Mouse (Mus musculus): ENCODE results near the gene Lzic. TPM values are rescaled to one million over a fixed set of nuclear protein-coding genes. Genes with fewer than 3 reads are reported as not detected.

The Lzic gene
- total and polyA plus RNA-seq, 3 experiments: 8.3 to 54.8 (median 21.7) TPM

DNA sequence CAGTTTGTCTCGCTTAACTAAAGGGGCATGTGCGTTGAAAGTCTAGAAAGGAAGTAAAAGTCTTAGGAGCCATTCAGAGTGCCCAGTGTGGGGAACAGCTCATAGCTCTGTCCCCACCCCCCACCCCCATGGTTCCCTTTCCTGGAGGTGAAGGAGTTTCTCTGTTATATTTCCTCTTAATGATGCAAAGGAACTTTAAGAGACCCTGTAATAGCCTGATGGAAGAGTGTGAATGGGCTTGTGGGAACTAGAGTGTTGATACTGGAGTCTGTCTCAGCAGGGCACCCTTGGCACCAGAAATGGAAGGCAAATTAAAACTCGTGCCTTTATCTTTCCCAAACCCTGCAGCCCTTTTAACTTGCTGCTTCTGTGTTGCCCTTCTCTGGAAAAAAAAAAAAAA is 19.8 kb downstream of the Lzic start:
- Histone ChIP-seq H3K27me3 (ENCODE audit: insufficient read depth, low read length) (no peaks in the 10 kb centered on the region), H3K4me3 (ENCODE audit: low read depth, low read length) (no peak overlapping the region), H3K4me1 (ENCODE audit: insufficient read depth, low read depth, low read length) (no peaks in the 10 kb centered on the region), H3K36me3 (replicated peaks) (peaks cover 25% of the 10 kb centered on the region), H3K9me3 (replicated peaks) (no peaks in the 10 kb centered on the region)
- TF ChIP-seq GATA2 (IDR thresholded peaks at IDR 0.05; ENCODE audit: borderline replicate concordance, low read depth, low read length) (no peak), TAL1 (conservative IDR thresholded peaks at IDR 0.05; ENCODE audit: low read depth, low read length) (no peak), GATA1 (IDR thresholded peaks at IDR 0.05; ENCODE audit: borderline replicate concordance, low read length) (no peak), CTCF (IDR thresholded peaks at IDR 0.05; ENCODE audit: low read depth, low read length) (no peak), POLR2AphosphoS5 (IDR thresholded peaks at IDR 0.05; ENCODE audit: insufficient replicate concordance, low read depth, low read length) (no peak)
- DNase-seq (ENCODE audit: low spot score) (no peak), ATAC-seq (ENCODE audit: extremely low read depth, insufficient number of reproducible peaks, low FRiP score, poor library complexity, severe bottlenecking) (no peak)

DNA sequence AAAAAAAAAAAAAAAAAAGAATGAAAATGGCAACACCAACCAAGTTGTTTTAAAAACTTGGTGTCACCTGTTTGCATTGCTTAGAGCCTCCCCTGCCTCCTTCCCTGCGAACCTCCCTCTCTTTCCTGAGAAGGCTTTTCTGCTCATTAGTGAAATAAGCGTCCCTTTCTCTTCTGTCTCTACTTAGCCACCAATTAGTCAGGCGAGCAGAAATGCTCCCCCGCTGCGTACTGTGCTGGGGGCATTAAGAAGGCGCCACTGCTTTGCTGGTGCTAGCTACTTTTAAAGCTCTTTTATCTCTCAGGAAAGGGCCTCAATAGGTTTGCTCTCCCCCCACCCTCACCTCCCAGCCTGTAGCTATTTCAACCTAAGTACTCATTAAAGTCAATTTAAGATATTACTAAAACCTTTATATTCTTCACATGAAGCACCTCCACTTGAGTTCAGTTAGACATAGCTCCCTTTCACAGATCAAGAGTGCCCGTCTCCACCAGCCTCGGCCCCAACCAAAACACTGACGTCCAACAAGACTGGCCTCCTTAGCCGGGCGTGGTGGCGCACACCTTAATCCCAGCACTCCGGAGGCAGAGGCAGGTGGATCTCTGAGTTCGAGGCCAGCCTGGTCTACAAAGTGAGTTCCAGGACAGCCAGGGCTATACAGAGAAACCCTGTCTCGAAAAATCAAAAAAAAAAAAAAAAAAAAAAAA is 20.4 kb downstream of the Lzic start:
- ATAC-seq (ENCODE audit: extremely low read depth, insufficient number of reproducible peaks, low FRiP score, poor library complexity, severe bottlenecking): no peak
- TF ChIP-seq CTCF (IDR thresholded peaks at IDR 0.05; ENCODE audit: low read depth, low read length) (no peak), TAL1 (conservative IDR thresholded peaks at IDR 0.05; ENCODE audit: low read depth, low read length) (no peak), POLR2AphosphoS5 (IDR thresholded peaks at IDR 0.05; ENCODE audit: insufficient replicate concordance, low read depth, low read length) (no peak)
- DNase-seq (ENCODE audit: low spot score): no peak
- Histone ChIP-seq H3K4me1 (ENCODE audit: insufficient read depth, low read depth, low read length) (no peaks in the 10 kb centered on the region), H3K4me3 (ENCODE audit: low read depth, low read length) (no peak overlapping the region), H3K9me3 (replicated peaks) (no peaks in the 10 kb centered on the region), H3K27me3 (ENCODE audit: insufficient read depth, low read length) (no peaks in the 10 kb centered on the region), H3K36me3 (replicated peaks) (peaks cover 19% of the 10 kb centered on the region)

DNA sequence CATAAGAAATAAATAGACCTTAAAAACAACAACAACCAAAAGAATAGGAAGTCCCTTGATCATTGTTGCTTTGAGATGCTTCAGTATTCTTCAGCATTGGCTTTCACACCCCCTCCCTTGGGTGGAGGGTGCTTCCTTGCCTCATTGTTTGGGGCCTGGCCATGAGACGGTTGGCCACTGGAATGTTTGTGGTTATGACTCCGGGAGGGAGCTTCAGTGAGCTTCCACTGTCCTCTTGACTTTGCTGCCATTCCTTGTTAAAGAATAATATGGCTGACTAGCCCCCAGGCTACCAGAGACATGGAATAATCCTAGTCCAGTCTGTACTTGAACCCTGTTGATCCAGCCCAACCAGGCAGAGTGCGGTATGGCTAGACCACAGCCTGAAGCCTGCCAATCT is 21.9 kb downstream of the Lzic start:
- ATAC-seq (ENCODE audit: extremely low read depth, insufficient number of reproducible peaks, low FRiP score, poor library complexity, severe bottlenecking) (no peak), DNase-seq (ENCODE audit: low spot score) (no peak)
- Histone ChIP-seq H3K9me3 (replicated peaks) (no peaks in the 10 kb centered on the region), H3K36me3 (replicated peaks) (peaks cover 9% of the 10 kb centered on the region), H3K4me3 (ENCODE audit: low read depth, low read length) (no peak overlapping the region), H3K4me1 (ENCODE audit: insufficient read depth, low read depth, low read length) (no peaks in the 10 kb centered on the region), H3K27me3 (ENCODE audit: insufficient read depth, low read length) (0 out of 2 replicates have a peak, but pooled peaks cover 1% of the 10 kb centered on the region)
- TF ChIP-seq GATA2 (IDR thresholded peaks at IDR 0.05; ENCODE audit: borderline replicate concordance, low read depth, low read length) (no peak), POLR2AphosphoS5 (IDR thresholded peaks at IDR 0.05; ENCODE audit: insufficient replicate concordance, low read depth, low read length) (no peak), GATA1 (IDR thresholded peaks at IDR 0.05; ENCODE audit: borderline replicate concordance, low read length) (no peak), TAL1 (conservative IDR thresholded peaks at IDR 0.05; ENCODE audit: low read depth, low read length) (no peak), CTCF (IDR thresholded peaks at IDR 0.05; ENCODE audit: low read depth, low read length) (no peak)

- no peaks in the 10 kb centered on the region for H3K36me3 ChIP-seq (replicated peaks)
- H3K4me3 ChIP-seq (ENCODE audit: low read depth, low read length): no peak overlapping the region
- DNase-seq (ENCODE audit: low spot score) (no peak), ATAC-seq (ENCODE audit: extremely low read depth, insufficient number of reproducible peaks, low FRiP score, poor library complexity, severe bottlenecking) (no peak)
- no peaks in the 10 kb centered on the region for H3K4me1 ChIP-seq (ENCODE audit: insufficient read depth, low read depth, low read length)
- H3K9me3 ChIP-seq (replicated peaks): no peaks in the 10 kb centered on the region
- 0 out of 2 replicates have a peak, but pooled peaks cover 3% of the 10 kb centered on the region for H3K27me3 ChIP-seq (ENCODE audit: insufficient read depth, low read length)
- no peak for TF ChIP-seq TAL1 (conservative IDR thresholded peaks at IDR 0.05; ENCODE audit: low read depth, low read length)
- no peak for TF ChIP-seq POLR2AphosphoS5 (IDR thresholded peaks at IDR 0.05; ENCODE audit: insufficient replicate concordance, low read depth, low read length)
- TF ChIP-seq CTCF (IDR thresholded peaks at IDR 0.05; ENCODE audit: low read depth, low read length): no peak
- no peak for TF ChIP-seq GATA2 (IDR thresholded peaks at IDR 0.05; ENCODE audit: borderline replicate concordance, low read depth, low read length)
- TF ChIP-seq GATA1 (IDR thresholded peaks at IDR 0.05; ENCODE audit: borderline replicate concordance, low read length): no peak
Measured at GRCm38 (mm10) chr4:149511221-149511646, 26.2 kb downstream of the Lzic start.

GRCm38 (mm10) chr4:149512072-149512471 is 27.0 kb downstream of the Lzic start:
- TF ChIP-seq GATA1 (IDR thresholded peaks at IDR 0.05; ENCODE audit: borderline replicate concordance, low read length) (no peak), POLR2AphosphoS5 (IDR thresholded peaks at IDR 0.05; ENCODE audit: insufficient replicate concordance, low read depth, low read length) (no peak), GATA2 (IDR thresholded peaks at IDR 0.05; ENCODE audit: borderline replicate concordance, low read depth, low read length) (no peak), CTCF (IDR thresholded peaks at IDR 0.05; ENCODE audit: low read depth, low read length) (no peak), TAL1 (conservative IDR thresholded peaks at IDR 0.05; ENCODE audit: low read depth, low read length) (no peak)
- Histone ChIP-seq H3K4me1 (ENCODE audit: insufficient read depth, low read depth, low read length) (no peaks in the 10 kb centered on the region), H3K4me3 (ENCODE audit: low read depth, low read length) (no peak overlapping the region), H3K9me3 (replicated peaks) (no peaks in the 10 kb centered on the region), H3K36me3 (replicated peaks) (no peaks in the 10 kb centered on the region), H3K27me3 (ENCODE audit: insufficient read depth, low read length) (0 out of 2 replicates have a peak, but pooled peaks cover 3% of the 10 kb centered on the region)
- DNase-seq (ENCODE audit: low spot score) (no peak), ATAC-seq (ENCODE audit: extremely low read depth, insufficient number of reproducible peaks, low FRiP score, poor library complexity, severe bottlenecking) (no peak)

- TF ChIP-seq GATA1 (IDR thresholded peaks at IDR 0.05; ENCODE audit: borderline replicate concordance, low read length) (no peak), POLR2AphosphoS5 (IDR thresholded peaks at IDR 0.05; ENCODE audit: insufficient replicate concordance, low read depth, low read length) (no peak), CTCF (IDR thresholded peaks at IDR 0.05; ENCODE audit: low read depth, low read length) (no peak), GATA2 (IDR thresholded peaks at IDR 0.05; ENCODE audit: borderline replicate concordance, low read depth, low read length) (no peak), TAL1 (conservative IDR thresholded peaks at IDR 0.05; ENCODE audit: low read depth, low read length) (no peak)
- ATAC-seq (ENCODE audit: extremely low read depth, insufficient number of reproducible peaks, low FRiP score, poor library complexity, severe bottlenecking): no peak
- no peak for DNase-seq (ENCODE audit: low spot score)
Measured at GRCm38 (mm10) chr4:149515706-149516105, 30.7 kb downstream of the Lzic start.

More at GRCm38 (mm10) chr4:149515706-149516105, 30.7 kb downstream of the Lzic start:
- Histone ChIP-seq H3K27me3 (ENCODE audit: insufficient read depth, low read length) (peaks cover 14% of the 10 kb centered on the region; the same call in 1 of the 2 replicates), H3K36me3 (replicated peaks) (no peaks in the 10 kb centered on the region), H3K9me3 (replicated peaks) (no peaks in the 10 kb centered on the region), H3K4me3 (ENCODE audit: low read depth, low read length) (no peak overlapping the region), H3K4me1 (ENCODE audit: insufficient read depth, low read depth, low read length) (peaks cover 7% of the 10 kb centered on the region)
